Mouse (Mus musculus) adrenal gland, adult 2 months (tissue): ENCODE data around the gene Cdca8. TPM values are rescaled to one million over a fixed set of nuclear protein-coding genes. Genes with fewer than 3 reads are reported as not detected.

Experiments
- DNase-seq: peaks from one replicate; pipeline ENCODE4 v3.0.0; 2021
- polyA plus RNA-seq: library from polyadenylated mRNA; depleted of rRNA; stranded (reverse); fragments of >200 nt; gene quantifications from 2 replicates; pipeline ENCODE4 v1.2.3, GENCODE M21; 2012
- total RNA-seq, 2 experiments: library from RNA; stranded (reverse); gene quantifications; 2 replicates each; pipeline ENCODE4 v1.2.3; 2021

Cdca8 gene
- total and polyA plus RNA-seq, 3 experiments: 2.0 to 4.8 (median 4.1) TPM

GRCm38 (mm10) chr4:124953546-124953945 is 14.4 kb upstream of the Cdca8 start:
- no peak for DNase-seq

GRCm38 (mm10) chr4:124951036-124951433 is 11.9 kb upstream of the Cdca8 start:
- DNase-seq: no peak

GRCm38 (mm10) chr4:124950181-124951035 is 11.3 kb upstream of the Cdca8 start:
- no peak for DNase-seq

- DNase-seq: peak; percentile 30
Observed at GRCm38 (mm10) chr4:124949488-124949887, 10.4 kb upstream of the Cdca8 start.

GRCm38 (mm10) chr4:124944961-124945360 is 5.8 kb upstream of the Cdca8 start:
- DNase-seq: no peak

GRCm38 (mm10) chr4:124943781-124944180 is 4.7 kb upstream of the Cdca8 start:
- no peak for DNase-seq

GRCm38 (mm10) chr4:124943022-124943421 is 3.9 kb upstream of the Cdca8 start:
- DNase-seq: peak; percentile 63

GRCm38 (mm10) chr4:124936613-124937471 is 2.3 kb downstream of the Cdca8 start, which contains the start of gene 9930104L06Rik:
9930104L06Rik (plus strand) TSS chr4:124937048.
- peak; percentile 96 for DNase-seq

GRCm38 (mm10) chr4:124928102-124928501 is 11.0 kb downstream of the Cdca8 start:
- no peak for DNase-seq

- peak; percentile 11 for DNase-seq
Observed at GRCm38 (mm10) chr4:124905971-124906822, 32.9 kb downstream of the Cdca8 start.

- no peak for DNase-seq
Observed at GRCm38 (mm10) chr4:124905417-124905816, 33.7 kb downstream of the Cdca8 start.

GRCm38 (mm10) chr4:124899906-124900305 is 39.2 kb downstream of the Cdca8 start:
- no peak for DNase-seq

GRCm38 (mm10) chr4:124898428-124898827 is 40.7 kb downstream of the Cdca8 start:
- DNase-seq: no peak

- peak; percentile 35 for DNase-seq
Observed at GRCm38 (mm10) chr4:124894508-124895428, 44.3 kb downstream of the Cdca8 start.

- DNase-seq: no peak
Observed at GRCm38 (mm10) chr4:124893769-124894168, 45.3 kb downstream of the Cdca8 start.

GRCm38 (mm10) chr4:124890831-124891230 is 48.3 kb downstream of the Cdca8 start:
- DNase-seq: no peak

GRCm38 (mm10) chr4:124889935-124890334 is 49.2 kb downstream of the Cdca8 start:
- DNase-seq: no peak

- no peak for DNase-seq
Observed at GRCm38 (mm10) chr4:124888702-124889101, 50.4 kb downstream of the Cdca8 start.

GRCm38 (mm10) chr4:124882151-124882729 is 56.9 kb downstream of the Cdca8 start:
- peak; percentile 56 for DNase-seq

- peak; percentile 28 for DNase-seq
Observed at GRCm38 (mm10) chr4:124881341-124881908, 57.7 kb downstream of the Cdca8 start.
